Mouse (Mus musculus) heart, postnatal 0 days (tissue): ENCODE data around the gene Lsg1.

Experiments used
- CTCF ChIP-seq: IDR thresholded peaks from 2 replicates; pipeline ENCODE4 v1.5.1; 2016; ENCODE audit warnings: antibody characterized with exemption, control low read depth, low read depth
- EP300 ChIP-seq: IDR thresholded peaks from 2 replicates; pipeline ENCODE4 v1.6.1; 2016; ENCODE audit warnings: antibody characterized with exemption, low read depth

DNA sequence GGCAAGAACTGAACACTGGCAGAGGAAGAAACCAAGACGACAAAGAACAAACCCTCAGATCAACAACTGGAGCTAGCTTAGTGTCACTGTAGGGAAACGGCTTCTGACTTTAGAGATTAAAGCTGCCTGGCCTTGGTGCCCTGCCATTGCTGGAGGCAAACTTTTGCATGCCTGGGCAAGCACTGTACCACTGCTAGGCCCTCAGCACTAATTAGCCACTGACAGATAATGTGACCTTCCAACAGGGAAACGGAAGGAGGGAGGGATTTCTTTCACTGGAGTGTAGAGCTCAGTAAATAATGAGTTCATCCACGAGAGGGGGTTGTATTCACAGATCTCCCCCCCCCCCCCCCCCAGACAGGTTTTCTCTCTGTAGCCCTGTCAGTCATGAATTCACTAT lies 15.2 kb downstream of the Lsg1 start:
- TF ChIP-seq CTCF (no peak), EP300 (no peak)
